Mouse (Mus musculus): ENCODE measurements around the gene Pdzrn3.
A peak's percentile ranks its signal among the peaks of the same experiment; 100 is the strongest.

Pdzrn3 gene

GRCm38 (mm10) chr6:101259411-101259810 lies 118.3 kb downstream of the Pdzrn3 start:
- no peak for DNase-seq (ENCODE audit: low spot score in 2 of 2)

- DNase-seq (ENCODE audit: low spot score in 2 of 2), result no peak
These were observed 120.3 kb downstream of the Pdzrn3 start for GRCm38 (mm10) chr6:101257418-101257817.

- no peak for DNase-seq (ENCODE audit: low spot score in 2 of 2)
These were observed 123.0 kb downstream of the Pdzrn3 start for GRCm38 (mm10) chr6:101254652-101255051.

GRCm38 (mm10) chr6:101251916-101252603 lies 125.6 kb downstream of the Pdzrn3 start:
- DNase-seq (ENCODE audit: low spot score in 2 of 2), result no peak

- DNase-seq (ENCODE audit: low spot score in 2 of 2), result no peak
These were observed 126.5 kb downstream of the Pdzrn3 start for GRCm38 (mm10) chr6:101251160-101251559.

- DNase-seq (ENCODE audit: low spot score in 2 of 2), result no peak
These were observed 131.6 kb downstream of the Pdzrn3 start for GRCm38 (mm10) chr6:101246137-101246536.

- DNase-seq (ENCODE audit: low spot score in 2 of 2), result no peak
These were observed 133.3 kb downstream of the Pdzrn3 start for GRCm38 (mm10) chr6:101244355-101244754.

- no peak for DNase-seq (ENCODE audit: low spot score in 2 of 2)
These were observed 134.4 kb downstream of the Pdzrn3 start for GRCm38 (mm10) chr6:101243189-101243815.

GRCm38 (mm10) chr6:101236641-101237246 lies 141.0 kb downstream of the Pdzrn3 start:
- DNase-seq (ENCODE audit: low spot score in 2 of 2), result no peak

GRCm38 (mm10) chr6:101236230-101236629 lies 141.5 kb downstream of the Pdzrn3 start:
- no peak for DNase-seq (ENCODE audit: low spot score in 2 of 2)

GRCm38 (mm10) chr6:101234349-101234748 lies 143.3 kb downstream of the Pdzrn3 start:
- DNase-seq (ENCODE audit: low spot score in 2 of 2), result no peak

- no peak for DNase-seq (ENCODE audit: low spot score in 2 of 2)
These were observed 144.0 kb downstream of the Pdzrn3 start for GRCm38 (mm10) chr6:101233680-101234079.

- DNase-seq (ENCODE audit: low spot score in 2 of 2), result no peak
These were observed 150.3 kb downstream of the Pdzrn3 start for GRCm38 (mm10) chr6:101227294-101227855.

- no peak for DNase-seq (ENCODE audit: low spot score in 2 of 2)
These were observed 157.4 kb downstream of the Pdzrn3 start for GRCm38 (mm10) chr6:101220307-101220706.

GRCm38 (mm10) chr6:101219004-101219403 lies 158.7 kb downstream of the Pdzrn3 start:
- DNase-seq (ENCODE audit: low spot score in 2 of 2), result no peak

- DNase-seq (ENCODE audit: low spot score in 2 of 2), result no peak
These were observed 159.5 kb downstream of the Pdzrn3 start for GRCm38 (mm10) chr6:101218197-101218596.

- no peak for DNase-seq (ENCODE audit: low spot score in 2 of 2)
These were observed 159.9 kb downstream of the Pdzrn3 start for GRCm38 (mm10) chr6:101217756-101218155.

GRCm38 (mm10) chr6:101215436-101215791 lies 162.3 kb downstream of the Pdzrn3 start:
- peak; percentile 6 to 8 for DNase-seq (ENCODE audit: low spot score in 2 of 2)

- no peak for DNase-seq (ENCODE audit: low spot score in 2 of 2)
These were observed 162.8 kb downstream of the Pdzrn3 start for GRCm38 (mm10) chr6:101214734-101215435.

GRCm38 (mm10) chr6:101213066-101213465 lies 164.6 kb downstream of the Pdzrn3 start:
- DNase-seq (ENCODE audit: low spot score in 2 of 2), result no peak

GRCm38 (mm10) chr6:101212086-101212485 lies 165.6 kb downstream of the Pdzrn3 start:
- no peak for DNase-seq (ENCODE audit: low spot score in 2 of 2)

- DNase-seq (ENCODE audit: low spot score in 2 of 2), result no peak
These were observed 166.3 kb downstream of the Pdzrn3 start for GRCm38 (mm10) chr6:101211361-101211841.
